Mouse (Mus musculus) neutrophil, adult 65 days (primary cell): ENCODE results near the gene Eci3. TPM values are rescaled to one million over a fixed set of nuclear protein-coding genes. Genes with fewer than 3 reads are reported as not detected.

Experiments
- total RNA-seq: library from RNA; stranded (reverse); gene quantifications from 2 replicates; pipeline ENCODE4 v1.2.4, GENCODE M21; 2023

Eci3 gene
- total RNA-seq = not detected in 2 replicates

DNA sequence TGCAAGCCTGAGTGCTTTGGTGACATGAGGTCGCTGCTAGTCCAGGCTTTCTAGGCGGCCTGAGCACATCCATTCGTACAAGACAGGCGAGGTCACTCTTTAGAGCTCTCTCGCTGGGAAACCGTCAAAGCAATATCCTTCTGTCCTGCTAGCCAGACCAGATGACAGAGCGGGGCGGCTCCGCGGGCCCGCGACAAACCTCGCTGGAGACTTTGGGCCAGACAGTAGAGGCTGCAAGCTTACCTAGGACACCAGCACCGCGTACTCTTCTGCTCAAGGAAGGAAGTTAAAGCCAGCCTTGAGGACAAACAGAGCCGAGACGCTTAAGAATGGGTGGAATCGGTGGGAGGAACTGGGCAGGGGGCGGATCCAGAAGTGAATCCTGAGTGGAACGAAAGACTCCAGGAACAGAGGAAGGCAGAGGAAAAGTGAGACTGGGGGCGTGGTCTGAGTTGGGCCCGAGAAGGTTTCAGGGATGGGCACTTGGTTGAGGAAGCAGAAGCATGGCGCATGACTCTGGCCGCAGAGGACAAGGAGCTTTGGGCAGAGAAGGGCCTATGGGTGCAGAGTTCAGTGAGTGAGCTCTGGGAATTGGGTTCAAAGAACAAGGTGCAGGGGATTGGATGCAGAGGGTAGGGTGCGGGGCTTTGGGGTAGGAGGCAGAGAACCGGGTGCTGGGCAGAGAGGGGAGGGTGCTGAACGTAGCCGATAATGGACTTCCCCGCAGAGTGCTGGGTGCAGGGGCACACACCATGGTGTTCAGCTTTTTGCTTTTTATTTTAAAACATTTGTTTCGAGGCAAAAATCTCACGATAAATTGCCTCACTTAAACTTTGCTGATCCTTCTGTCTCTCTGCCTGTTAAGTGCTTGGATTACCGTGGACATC is at the start of gene Eci3:
Eci3 (minus strand) TSS at position 300 of the 887 bp plus-strand sequence.

DNA sequence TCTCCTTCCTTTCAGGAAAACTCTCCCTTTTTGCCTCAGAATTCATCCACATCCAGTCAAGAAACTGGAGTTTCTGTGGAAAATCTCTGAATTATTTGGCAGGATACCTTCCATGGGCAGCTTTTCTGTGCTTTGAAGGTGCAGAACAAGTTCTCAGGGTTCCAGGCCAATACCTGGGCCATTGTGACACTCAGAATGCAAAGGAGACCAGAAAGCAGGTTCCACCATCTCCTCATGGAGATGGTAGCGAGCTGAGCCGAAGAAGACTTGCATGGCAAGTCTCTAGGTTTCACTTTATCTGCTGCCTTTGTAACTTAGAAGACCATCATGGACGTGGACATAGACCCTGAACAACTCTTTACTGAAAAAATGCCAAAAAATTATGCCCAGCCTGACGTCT is 39.4 kb downstream of the Eci3 start, which contains the start of the genes Fam217a and 4933417A18Rik:
Fam217a (minus strand) TSS at position 101 of the 400 bp plus-strand sequence.
4933417A18Rik (plus strand) TSS at position 200 of the 400 bp plus-strand sequence.

Other genes with a start within 250 kb of the Eci3 start
- gene Fam50b, start 229.0 kb downstream of the Eci3 start, total RNA-seq = not detected in 2 replicates
- 48.5 and 60.3 TPM in 2 replicates for gene Prpf4b, start 88.5 kb downstream of the Eci3 start, total RNA-seq
- gene Fam217a, start 39.5 kb downstream of the Eci3 start, total RNA-seq = not detected in 2 replicates
- gene 4933417A18Rik, start 39.4 kb downstream of the Eci3 start, total RNA-seq = not detected in 2 replicates
- 17.1 and 18.8 TPM in 2 replicates for gene Eci2, start 63.3 kb upstream of the Eci3 start, total RNA-seq